Mouse (Mus musculus): ENCODE data around the gene Trmt2b.
"Not testable (repeated sequence)": the region's sequence is repeated elsewhere in the genome, so short reads cannot be mapped to it uniquely, and the experiment has no call there.

Trmt2b gene

GRCm38 (mm10) chrX:134276275-134277160, at the start of gene Trmt2b:
Gene Trmt2b (minus strand): TSS chrX:134276984.
- peak; percentile 11 for DNase-seq

- DNase-seq = no peak
These were observed 42.6 kb upstream of the Trmt2b start for GRCm38 (mm10) chrX:134319153-134319932.

DNA sequence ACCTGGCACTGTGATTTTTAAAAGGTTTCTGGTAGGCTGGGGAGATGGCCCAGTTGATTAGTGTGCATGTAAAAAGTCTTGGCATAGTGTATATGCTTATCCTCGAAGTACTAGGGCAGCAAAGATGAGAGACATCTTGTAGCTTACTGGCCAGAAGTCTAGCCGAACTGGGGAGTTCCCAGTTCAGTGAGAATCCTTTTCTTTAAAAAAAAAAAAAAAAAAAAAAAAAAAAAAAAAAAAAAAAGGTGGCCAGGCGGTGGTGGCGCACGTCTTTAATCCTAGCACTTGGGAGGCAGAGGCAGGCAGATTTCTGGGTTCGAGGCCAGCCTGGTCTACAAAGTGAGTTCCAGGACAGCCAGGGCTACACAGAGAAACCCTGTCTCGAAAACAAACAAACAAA, 34.4 kb upstream of the Trmt2b start:
- DNase-seq = not testable (repeated sequence)

- no peak for DNase-seq
These were observed 31.5 kb upstream of the Trmt2b start for GRCm38 (mm10) chrX:134308275-134308634.

DNA sequence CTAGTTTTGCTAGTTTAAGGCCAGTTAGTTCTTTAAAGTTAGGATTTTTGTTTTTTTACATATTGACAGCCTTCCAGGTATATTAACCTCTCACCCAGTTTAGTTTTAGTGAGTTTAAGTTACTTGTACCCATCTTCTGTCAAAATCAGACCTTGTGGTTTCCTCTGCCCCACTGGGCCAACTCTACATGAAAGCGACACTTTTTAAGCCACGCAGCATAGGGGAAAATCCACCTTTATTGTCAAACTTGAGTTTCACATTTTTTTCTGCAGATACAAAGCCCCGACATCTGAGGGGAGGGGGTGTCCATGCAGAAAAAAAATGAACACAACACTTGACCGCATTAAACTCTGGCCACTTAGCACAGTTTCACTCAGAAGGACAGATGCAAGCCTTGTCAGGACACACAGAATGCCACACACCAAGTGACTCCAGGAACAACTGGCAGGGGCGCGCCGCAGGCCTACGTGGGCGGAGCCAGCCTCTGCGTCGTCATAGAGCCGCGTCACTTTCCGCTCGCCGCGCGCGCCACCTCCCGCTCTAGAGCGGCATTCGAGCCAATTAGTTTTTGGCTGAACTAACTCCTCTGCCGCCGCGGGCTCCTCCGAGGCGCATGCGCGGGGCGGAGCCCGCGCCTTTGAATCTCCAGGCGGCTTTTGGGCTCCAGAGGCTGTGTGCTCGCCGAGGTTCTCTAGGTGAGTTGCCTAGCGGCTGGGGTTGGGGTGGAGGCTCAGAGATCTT, 30.9 kb upstream of the Trmt2b start, which contains the start of gene Cenpi:
TSS of gene Cenpi (plus strand) at position 551 of the 741 bp plus-strand sequence.
- peak; percentile 85 for DNase-seq

DNA sequence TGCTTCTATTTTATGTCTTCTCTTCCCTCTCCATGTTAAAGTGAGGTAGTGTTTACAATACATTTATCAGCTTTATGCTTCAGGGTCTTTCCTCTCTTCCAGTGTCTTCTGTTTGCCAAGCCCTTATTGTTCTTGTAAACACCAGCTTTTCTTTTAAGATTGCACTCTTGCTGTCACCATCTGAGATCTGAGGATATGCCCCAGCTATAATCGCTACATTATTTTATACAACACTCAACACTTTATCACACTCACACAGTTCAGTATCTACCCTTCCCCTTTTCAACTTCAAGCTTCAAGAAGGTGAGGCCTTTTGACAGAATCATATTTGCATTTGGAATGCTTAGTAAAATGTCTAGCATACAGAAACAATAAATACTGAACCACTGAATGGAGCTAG, 26.5 kb upstream of the Trmt2b start:
- DNase-seq = no peak

DNA sequence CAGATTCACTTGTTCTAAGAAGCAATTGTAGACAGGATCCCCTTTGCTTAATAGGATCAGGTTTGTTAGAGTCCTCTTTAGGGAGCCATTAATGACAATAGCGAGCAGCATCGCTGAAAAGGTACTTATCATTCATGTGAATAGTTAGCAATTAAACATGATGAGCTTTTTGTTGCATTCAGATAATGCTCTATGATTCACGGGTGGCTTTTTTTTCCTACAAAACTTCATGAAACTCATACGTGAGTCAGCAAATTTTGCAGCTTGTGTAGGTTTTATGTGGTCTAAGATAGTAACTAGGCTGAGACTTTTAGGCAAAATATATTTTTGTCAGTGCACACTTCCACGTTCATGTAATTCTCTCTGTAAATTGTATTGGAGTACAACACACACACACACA, 23.4 kb upstream of the Trmt2b start:
- DNase-seq = no peak

GRCm38 (mm10) chrX:134297195-134297594, 20.4 kb upstream of the Trmt2b start:
- no peak for DNase-seq

DNA sequence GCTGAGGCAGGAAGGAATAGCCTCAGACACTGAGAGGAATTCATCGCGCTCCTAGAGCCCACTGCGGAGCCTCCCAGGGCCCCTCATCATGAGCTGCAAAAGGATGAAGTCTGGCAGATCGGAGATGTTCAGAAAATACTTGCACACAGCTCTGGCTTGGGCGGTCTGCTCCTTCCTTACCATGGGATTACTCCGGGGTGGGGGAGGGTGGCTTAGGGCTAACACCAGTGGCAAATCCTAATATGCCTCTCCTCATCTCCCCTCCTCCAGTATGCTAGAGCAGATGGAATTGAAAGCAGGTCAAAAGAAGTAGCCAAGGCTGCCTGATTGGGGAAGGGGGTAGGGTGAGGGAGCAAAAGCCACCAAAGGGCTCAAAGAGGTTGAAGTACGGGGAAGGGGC, 20.0 kb upstream of the Trmt2b start:
- no peak for DNase-seq

- no peak for DNase-seq
These were observed 19.5 kb upstream of the Trmt2b start for GRCm38 (mm10) chrX:134296301-134296700.

- no peak for DNase-seq
These were observed 10.5 kb upstream of the Trmt2b start for GRCm38 (mm10) chrX:134287305-134287704.

- DNase-seq = no peak
These were observed 9.0 kb upstream of the Trmt2b start for GRCm38 (mm10) chrX:134285791-134286190.

- DNase-seq = no peak
These were observed 8.3 kb upstream of the Trmt2b start for GRCm38 (mm10) chrX:134285102-134285501.

DNA sequence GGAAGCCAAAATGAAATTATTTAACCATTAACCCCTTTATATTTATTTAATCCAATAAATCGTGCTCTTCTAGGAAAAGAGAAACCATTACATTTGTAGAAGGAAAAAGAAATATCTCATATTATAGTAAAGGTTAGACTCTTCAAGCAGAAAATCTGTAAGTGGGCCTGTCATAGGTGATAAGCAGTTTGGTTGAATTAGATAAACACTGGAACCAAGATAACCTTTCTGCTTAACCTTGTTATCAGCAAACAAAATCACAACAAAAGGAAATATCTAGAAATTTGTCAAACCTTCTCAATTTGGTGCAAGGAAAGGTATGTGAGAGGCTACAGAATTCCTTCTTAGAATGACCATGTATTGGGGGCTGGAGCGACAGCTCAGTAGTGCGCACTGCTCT, 3.7 kb upstream of the Trmt2b start:
- DNase-seq = no peak

- DNase-seq = no peak
These were observed 1.1 kb downstream of the Trmt2b start for GRCm38 (mm10) chrX:134275715-134276114.

- DNase-seq = no peak
These were observed 14.7 kb downstream of the Trmt2b start for GRCm38 (mm10) chrX:134262129-134262528.

- no peak for DNase-seq
These were observed 15.6 kb downstream of the Trmt2b start for GRCm38 (mm10) chrX:134261191-134261590.

- DNase-seq = no peak
These were observed 28.6 kb downstream of the Trmt2b start for GRCm38 (mm10) chrX:134248202-134248601.

DNA sequence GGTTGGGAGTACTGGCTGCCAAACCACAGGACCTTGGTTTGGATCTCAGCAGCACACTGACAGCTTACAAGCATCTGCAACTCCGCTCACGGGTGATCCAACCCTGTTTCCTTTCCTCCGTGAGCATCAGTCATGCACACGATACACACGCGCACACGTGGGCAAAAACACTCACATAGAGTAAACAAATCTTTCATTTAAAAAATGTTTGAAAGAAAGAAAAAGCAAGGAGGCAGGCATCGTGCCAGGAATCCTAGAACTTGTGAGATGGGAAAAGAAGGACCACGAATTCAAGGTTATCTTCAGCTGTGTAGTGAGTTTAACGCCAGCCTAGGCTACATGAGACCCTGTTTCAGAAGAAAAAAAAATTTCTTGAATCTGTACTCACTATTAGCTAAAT, 30.8 kb downstream of the Trmt2b start:
- DNase-seq = no peak

DNA sequence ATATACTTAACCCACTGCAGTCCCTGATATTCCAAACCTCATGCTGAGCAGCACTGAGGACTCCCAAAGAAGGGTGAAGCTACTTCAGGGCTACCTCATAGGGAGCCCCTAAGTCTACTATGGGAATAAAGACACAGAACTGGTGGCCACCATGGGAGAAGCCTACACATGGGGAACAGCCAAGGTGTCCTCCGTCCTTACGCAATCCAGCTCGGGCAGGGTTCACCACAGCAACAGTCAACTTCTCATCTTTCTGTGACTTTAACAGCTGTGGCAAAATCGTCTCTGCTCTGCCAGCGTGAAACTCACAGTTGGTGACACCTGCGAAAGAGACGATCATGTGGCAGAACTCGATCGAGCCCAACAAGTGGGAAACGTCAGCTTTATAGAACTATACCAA, 38.5 kb downstream of the Trmt2b start:
- DNase-seq = no peak

- no peak for DNase-seq
These were observed 43.7 kb downstream of the Trmt2b start for GRCm38 (mm10) chrX:134233048-134233447.

- no peak for DNase-seq
These were observed 54.9 kb downstream of the Trmt2b start, which contains the start of gene Nox1 for GRCm38 (mm10) chrX:134221856-134222255. Gene Nox1 (minus strand): TSS chrX:134221956.

GRCm38 (mm10) chrX:134220618-134221017, 56.2 kb downstream of the Trmt2b start:
- DNase-seq = no peak
